Mouse (Mus musculus) midbrain, embryonic 11.5 days (tissue): ENCODE data around the gene Mrpl20. TPM values are rescaled to one million over a fixed set of nuclear protein-coding genes. Genes with fewer than 3 reads are reported as not detected.

Source experiments
- ATAC-seq: fragments of 200-750 bp; cut with Nextera tagmentation; 2 replicates; pipeline ENCODE4 v1.8.0; 2017; ENCODE audit warnings: moderate TSS enrichment, moderate library complexity; ENCODE audit not compliant: low FRiP score
- DNase-seq: peaks from one replicate; pipeline ENCODE4 v3.0.0; 2015; ENCODE audit warnings: low spot score; ENCODE audit errors: missing footprints
- H3K27ac ChIP-seq: fragments of 300-500 bp; sonication (generic); 2 replicates; pipeline ENCODE4 v1.5.1; 2014; ENCODE audit warnings: low read depth, low read length
- H3K27me3 ChIP-seq: fragments of 300-500 bp; sonication (generic); 2 replicates; pipeline ENCODE4 v1.6.1; 2014; ENCODE audit warnings: mild to moderate bottlenecking, low read length, moderate library complexity, mixed read lengths; ENCODE audit not compliant: control insufficient read depth, insufficient read depth
- H3K36me3 ChIP-seq: fragments of 300-500 bp; sonication (generic); 2 replicates; pipeline ENCODE4 v1.6.1; 2014; ENCODE audit warnings: mild to moderate bottlenecking, low read length, moderate library complexity, mixed read lengths; ENCODE audit not compliant: control insufficient read depth, insufficient read depth
- H3K4me1 ChIP-seq: fragments of 300-500 bp; sonication (generic); 2 replicates; pipeline ENCODE4 v1.6.1; 2014; ENCODE audit warnings: low read length; ENCODE audit not compliant: control insufficient read depth, insufficient read depth
- H3K4me2 ChIP-seq: fragments of 300-500 bp; sonication (generic); 2 replicates; pipeline ENCODE4 v1.6.1; 2014; ENCODE audit warnings: mild to moderate bottlenecking, moderate library complexity
- H3K4me3 ChIP-seq: fragments of 300-500 bp; sonication (generic); 2 replicates; pipeline ENCODE4 v1.5.1; 2014; ENCODE audit warnings: low read depth, low read length
- H3K9ac ChIP-seq: fragments of 300-500 bp; sonication (generic); 2 replicates; pipeline ENCODE4 v1.6.1; 2014; ENCODE audit warnings: low read length
- H3K9me3 ChIP-seq: fragments of 300-500 bp; sonication (generic); 2 replicates; pipeline ENCODE4 v1.6.1; 2016; ENCODE audit warnings: low read length; ENCODE audit not compliant: control insufficient read depth
- WGBS: fragments of 180-500 bp; shearing (Covaris S2); extraction: QIAGEN DNeasy Blood & Tissue Kit; methylation state at CpG from one replicate; pipeline ENCODE4 v1.1.7; 2014; 5-methylcytosine and 5-hydroxymethylcytosine counted together
- polyA plus RNA-seq: library from polyadenylated mRNA; unstranded; fragments of >200 nt; fragmentation: Nextera tagmentation; extraction: Ambion mirVana; gene quantifications from 2 replicates; pipeline ENCODE4 v1.2.1, GENCODE M21; 2014

Gene Mrpl20
- polyA plus RNA-seq, 1 experiment from 2014 or later = 243 TPM

DNA sequence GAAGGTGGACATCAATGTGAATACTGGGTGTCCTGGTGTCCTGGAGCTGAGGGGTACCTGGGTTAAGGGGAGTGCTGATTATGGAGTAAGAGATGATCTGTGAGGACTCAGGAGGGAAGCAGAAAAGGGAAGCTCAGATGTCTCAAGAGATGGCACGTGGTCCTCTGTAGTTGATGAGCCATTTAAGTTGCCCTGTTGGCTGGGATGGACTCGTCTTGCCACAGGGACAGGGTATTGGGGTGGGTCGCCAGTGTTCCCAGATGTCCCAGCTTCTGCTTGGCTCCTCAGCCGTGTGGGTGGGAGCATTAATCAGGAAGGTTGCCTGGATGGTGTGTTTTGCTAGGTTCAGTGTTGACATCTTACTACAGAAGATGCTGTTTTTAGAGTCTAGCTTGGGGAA is 30.6 kb downstream of the Mrpl20 start:
- Histone ChIP-seq H3K27me3 (no peaks in the 10 kb centered on the region), H3K4me1 (peaks cover 8% of the 10 kb centered on the region), H3K4me3 (no peak overlapping the region), H3K4me2 (no peak overlapping the region), H3K9me3 (no peaks in the 10 kb centered on the region), H3K27ac (no peak overlapping the region), H3K36me3 (peaks cover 3% of the 10 kb centered on the region; the same call in 1 of the 2 replicates), H3K9ac (no peak overlapping the region)
- 86% methylated on average over 4 of the region's 4 CpGs for WGBS
- DNase-seq = no peak
- no peak for ATAC-seq

DNA sequence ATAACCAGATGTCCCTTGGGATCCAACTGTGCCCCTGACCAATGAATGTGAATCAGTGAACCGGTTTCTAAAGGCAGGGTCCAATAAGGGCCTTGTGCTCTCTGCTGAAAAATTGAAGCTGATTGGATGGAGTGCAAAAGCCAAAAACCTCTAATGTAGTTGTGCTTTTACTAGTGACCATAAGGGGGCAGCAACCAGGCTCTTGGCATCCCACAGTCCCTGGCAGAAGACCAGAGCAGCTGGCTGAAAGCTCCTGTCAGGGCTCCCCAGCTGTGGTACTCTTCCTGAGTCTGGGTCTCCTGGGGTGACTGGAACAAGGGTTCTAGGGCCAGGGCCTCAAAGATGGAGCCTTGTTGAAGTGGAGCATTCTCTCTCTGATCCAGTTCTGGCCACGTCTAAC is 31.2 kb downstream of the Mrpl20 start:
- no peak overlapping the region for H3K9ac ChIP-seq
- no peaks in the 10 kb centered on the region for H3K9me3 ChIP-seq
- no peaks in the 10 kb centered on the region for H3K27me3 ChIP-seq
- no peak overlapping the region for H3K27ac ChIP-seq
- no peak overlapping the region for H3K4me3 ChIP-seq
- H3K4me1 ChIP-seq = peaks cover 8% of the 10 kb centered on the region
- WGBS = 47% methylated on average over 2 of the region's 2 CpGs
- H3K36me3 ChIP-seq = peaks cover 3% of the 10 kb centered on the region; the same call in 1 of the 2 replicates
- H3K4me2 ChIP-seq = no peak overlapping the region
- DNase-seq (peak; percentile 93), ATAC-seq (peak; percentile 20; the same call in 1 of the 2 replicates)

DNA sequence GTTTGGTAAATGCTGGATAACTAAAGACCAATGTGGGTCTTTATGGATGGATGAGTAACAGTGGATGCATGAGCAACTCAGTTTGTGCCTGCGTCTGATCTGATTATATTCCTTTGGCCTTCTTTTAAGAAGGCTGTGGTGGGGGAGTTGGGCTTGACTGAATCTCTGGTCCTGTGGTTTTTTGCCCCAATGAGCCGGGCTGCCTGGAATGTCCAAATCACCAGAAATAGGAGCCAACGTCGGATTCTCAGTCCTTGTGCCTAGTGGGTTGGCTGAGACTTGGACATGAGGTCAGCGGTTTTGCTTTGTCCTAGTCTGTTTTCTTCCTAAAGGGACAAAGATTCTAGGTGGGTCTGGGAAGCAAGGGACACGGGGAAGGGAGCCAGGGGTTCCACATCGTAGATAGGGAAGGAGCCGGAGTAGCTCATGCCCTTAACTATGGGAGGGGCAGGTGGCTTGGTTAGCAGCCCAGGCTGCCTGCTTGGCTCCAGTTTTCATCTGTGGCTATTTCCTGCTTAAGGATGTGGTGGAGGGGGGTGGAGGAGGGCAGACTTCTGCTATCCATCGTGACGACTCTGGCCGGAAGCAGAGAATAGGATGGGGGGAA is 34.8 kb downstream of the Mrpl20 start:
- DNase-seq (no peak), ATAC-seq (no peak)
- Histone ChIP-seq H3K4me3 (no peak overlapping the region), H3K36me3 (peaks cover 3% of the 10 kb centered on the region; the same call in 1 of the 2 replicates), H3K9ac (no peak overlapping the region), H3K27me3 (peaks cover 7% of the 10 kb centered on the region; the same call in 1 of the 2 replicates), H3K4me2 (no peak overlapping the region), H3K9me3 (no peaks in the 10 kb centered on the region), H3K27ac (no peak overlapping the region), H3K4me1 (peaks cover 23% of the 10 kb centered on the region)
- 86% methylated on average over 11 of the region's 11 CpGs for WGBS

DNA sequence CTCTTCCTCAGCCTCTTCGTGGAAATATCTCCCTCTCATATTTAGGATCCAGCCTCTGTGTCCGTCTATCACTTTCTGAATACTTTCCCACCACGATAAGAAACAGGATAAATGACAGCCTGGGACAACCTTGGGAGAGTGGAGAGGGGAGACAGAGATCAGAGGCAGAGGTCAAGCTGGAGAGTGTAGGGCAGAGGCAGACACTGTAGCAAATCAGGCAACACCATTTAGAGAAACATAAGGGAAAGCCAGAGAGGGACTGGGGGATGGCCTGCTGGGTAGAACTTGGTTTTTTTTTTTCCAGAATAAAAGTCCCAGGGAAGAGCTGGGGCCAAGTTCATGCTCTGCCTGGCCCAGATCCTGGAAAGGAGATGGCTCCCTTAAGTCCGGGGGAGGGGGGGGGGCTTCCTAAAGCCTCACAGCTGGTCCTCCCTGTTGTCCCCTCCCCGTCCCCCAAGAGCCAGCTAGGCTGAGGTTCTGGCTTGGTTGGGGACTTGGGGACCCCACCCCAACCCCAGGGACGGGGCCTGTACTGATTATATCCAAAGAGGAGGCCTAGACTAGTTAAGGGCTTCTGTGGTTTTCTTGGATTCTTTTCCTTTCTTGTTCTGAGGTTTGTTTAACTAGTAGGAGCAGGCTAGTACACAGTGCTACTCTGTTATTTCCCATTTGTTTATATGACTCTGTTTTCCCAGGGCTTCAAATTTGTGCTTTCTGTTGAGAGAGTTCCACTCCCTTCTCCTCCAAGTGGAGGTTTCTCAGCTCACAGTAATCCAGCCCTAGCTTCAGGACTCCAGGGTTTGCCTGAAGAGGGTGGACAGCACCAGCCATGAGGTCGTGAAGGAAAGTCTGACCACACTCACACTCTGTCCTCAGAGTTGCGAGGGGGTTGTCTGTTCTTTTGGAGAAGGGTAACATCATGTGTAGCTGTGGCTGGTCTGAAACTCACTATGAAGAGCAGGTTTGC is 35.8 kb downstream of the Mrpl20 start:
- Histone ChIP-seq H3K9ac (no peak overlapping the region; the same call in 1 of the 2 replicates), H3K36me3 (no peaks in the 10 kb centered on the region), H3K4me3 (no peak overlapping the region), H3K27ac (no peak overlapping the region), H3K9me3 (no peaks in the 10 kb centered on the region), H3K27me3 (peaks cover 7% of the 10 kb centered on the region; the same call in 1 of the 2 replicates), H3K4me2 (no peak overlapping the region), H3K4me1 (peaks cover 22% of the 10 kb centered on the region)
- DNase-seq = no peak
- ATAC-seq = no peak
- WGBS = 59% methylated on average over 8 of the region's 8 CpGs

DNA sequence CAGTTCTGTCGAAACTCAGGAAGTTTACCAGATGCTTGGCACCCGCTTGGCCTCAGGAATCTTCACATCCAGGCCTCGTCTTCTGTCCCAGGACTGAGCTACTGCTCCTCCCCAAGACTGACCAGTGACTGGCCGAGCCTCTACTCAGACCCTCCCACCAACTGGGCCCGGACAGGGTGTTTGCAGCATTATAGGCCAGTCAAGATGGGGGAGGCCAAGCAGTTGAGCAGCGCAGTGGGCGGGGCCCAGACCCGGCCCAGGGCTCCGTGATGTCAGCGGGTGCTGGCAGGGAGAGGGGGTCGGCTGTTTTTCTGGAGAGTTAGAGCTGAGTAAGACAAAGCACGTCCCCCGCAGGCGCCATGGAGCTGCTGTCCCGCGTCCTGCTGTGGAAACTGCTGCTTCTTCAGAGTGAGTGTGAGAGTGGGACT is 36.8 kb downstream of the Mrpl20 start, which contains the start of gene Mxra8:
TSS of gene Mxra8 (plus strand) at position 198 of the 428 bp plus-strand sequence.
- no peaks in the 10 kb centered on the region for H3K9me3 ChIP-seq
- peak within 1 kb of the TSS; percentile 48 for H3K27ac ChIP-seq
- peak within 1 kb of the TSS; percentile 39 for H3K4me3 ChIP-seq
- peak; percentile 95 for DNase-seq
- peak within 1 kb of the TSS; percentile 76 for H3K4me2 ChIP-seq
- peaks cover 7% of the 10 kb centered on the region; the same call in 1 of the 2 replicates for H3K27me3 ChIP-seq
- WGBS = 2% methylated on average over 16 of the region's 16 CpGs
- H3K36me3 ChIP-seq = no peaks in the 10 kb centered on the region
- peaks cover 22% of the 10 kb centered on the region for H3K4me1 ChIP-seq
- peak; percentile 91 for ATAC-seq
- H3K9ac ChIP-seq = peak within 1 kb of the TSS; percentile 73

DNA sequence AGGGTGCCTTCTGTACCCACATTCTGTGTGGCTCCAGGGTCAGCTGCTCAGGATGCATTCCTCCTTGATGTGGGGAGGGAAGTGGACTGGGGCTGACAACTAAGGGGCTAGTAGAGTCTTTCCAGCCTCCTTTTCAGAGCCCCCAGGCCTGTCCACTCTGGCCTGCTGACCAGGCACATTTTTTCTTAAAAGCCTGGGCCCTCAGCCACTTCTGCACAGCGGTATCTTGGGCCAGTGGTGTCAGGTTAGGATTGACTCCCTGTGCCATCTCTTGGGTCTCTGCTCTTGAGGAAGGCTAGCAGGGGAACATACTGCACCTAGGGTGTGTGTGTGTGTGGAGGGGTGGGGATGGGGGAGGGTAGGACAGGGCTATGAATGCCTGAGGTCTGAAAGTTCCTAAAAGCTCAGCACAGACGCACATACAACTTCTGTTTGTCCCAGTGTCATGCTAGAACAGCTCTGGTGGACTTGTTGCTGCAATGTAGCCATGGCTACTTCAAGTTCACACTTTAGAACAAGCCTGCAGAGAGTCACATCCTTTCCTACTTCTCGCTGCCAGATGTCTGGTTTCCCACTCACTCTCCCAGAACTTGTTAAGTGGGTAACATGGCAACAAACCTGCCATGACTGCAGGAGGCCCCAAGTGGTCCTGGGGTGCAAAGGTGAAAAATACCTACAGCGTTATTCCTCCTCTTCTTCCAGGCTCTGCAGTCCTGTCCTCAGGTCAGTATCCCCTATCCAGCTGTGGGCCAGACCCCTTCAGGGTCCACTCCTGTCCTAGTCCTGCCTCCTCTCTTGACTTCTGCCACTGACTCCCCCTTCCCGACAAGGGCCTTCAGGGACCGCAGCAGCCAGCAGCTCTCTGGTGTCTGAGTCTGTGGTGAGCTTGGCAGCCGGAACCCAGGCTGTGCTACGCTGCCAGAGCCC is 37.7 kb downstream of the Mrpl20 start:
- peak overlapping the region; percentile 48; the same call in 1 of the 2 replicates for H3K27ac ChIP-seq
- peak overlapping the region; percentile 73 for H3K9ac ChIP-seq
- H3K4me1 ChIP-seq = peaks cover 22% of the 10 kb centered on the region
- peak overlapping the region; percentile 76 for H3K4me2 ChIP-seq
- H3K4me3 ChIP-seq = peak overlapping the region; percentile 39
- 9% methylated on average over 8 of the region's 8 CpGs for WGBS
- no peaks in the 10 kb centered on the region for H3K36me3 ChIP-seq
- no peaks in the 10 kb centered on the region for H3K9me3 ChIP-seq
- ATAC-seq (peak; percentile 9), DNase-seq (peak; percentile 90)
- H3K27me3 ChIP-seq = peaks cover 7% of the 10 kb centered on the region; the same call in 1 of the 2 replicates

DNA sequence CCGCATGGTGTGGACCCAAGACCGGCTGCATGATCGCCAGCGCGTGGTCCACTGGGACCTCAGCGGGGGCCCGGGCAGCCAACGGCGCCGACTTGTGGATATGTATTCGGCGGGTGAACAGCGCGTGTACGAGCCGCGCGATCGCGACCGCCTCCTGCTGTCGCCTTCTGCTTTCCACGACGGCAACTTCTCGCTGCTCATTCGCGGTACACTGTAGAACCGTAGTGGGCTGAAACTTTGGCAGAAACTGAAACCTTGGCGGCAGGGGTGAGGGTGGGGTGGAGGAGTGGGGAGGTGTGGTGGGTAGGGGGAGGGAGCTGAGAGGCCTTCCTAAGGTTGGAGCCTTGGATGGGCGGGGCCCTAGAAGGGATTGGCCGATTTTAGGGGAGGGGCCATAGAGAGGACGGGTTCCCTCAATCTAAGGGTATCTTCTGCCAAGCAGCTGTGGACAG is 38.4 kb downstream of the Mrpl20 start:
- no peaks in the 10 kb centered on the region for H3K9me3 ChIP-seq
- ATAC-seq (peak; percentile 54), DNase-seq (peak; percentile 92)
- no peaks in the 10 kb centered on the region for H3K36me3 ChIP-seq
- WGBS = under 1% methylated on average over 32 of the region's 32 CpGs
- peaks cover 7% of the 10 kb centered on the region; the same call in 1 of the 2 replicates for H3K27me3 ChIP-seq
- peak overlapping the region; percentile 39 for H3K4me3 ChIP-seq
- H3K27ac ChIP-seq = no peak overlapping the region
- peaks cover 22% of the 10 kb centered on the region for H3K4me1 ChIP-seq
- H3K9ac ChIP-seq = peak overlapping the region; percentile 73
- H3K4me2 ChIP-seq = peak overlapping the region; percentile 76

DNA sequence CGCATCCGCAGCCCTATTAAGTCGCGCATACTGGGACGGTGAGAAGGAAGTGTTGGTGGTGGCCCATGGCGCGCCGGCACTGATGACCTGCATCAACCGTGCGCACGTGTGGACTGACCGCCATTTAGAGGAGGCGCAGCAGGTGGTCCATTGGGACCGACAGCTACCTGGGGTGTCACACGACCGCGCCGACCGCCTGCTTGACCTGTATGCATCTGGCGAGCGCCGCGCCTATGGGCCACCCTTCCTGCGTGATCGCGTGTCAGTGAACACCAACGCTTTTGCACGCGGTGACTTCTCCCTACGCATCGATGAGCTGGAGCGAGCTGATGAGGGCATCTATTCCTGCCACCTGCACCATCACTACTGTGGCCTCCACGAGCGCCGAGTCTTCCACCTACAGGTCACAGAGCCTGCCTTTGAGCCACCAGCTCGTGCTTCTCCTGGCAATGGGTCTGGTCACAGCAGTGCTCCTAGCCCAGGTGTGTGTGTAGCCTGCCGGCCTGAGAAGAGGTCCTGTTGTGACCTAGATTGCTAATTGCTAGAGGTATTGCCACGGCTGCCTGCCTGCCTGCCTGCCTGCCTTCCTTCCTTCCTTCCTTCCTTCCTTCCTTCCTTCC is 39.1 kb downstream of the Mrpl20 start:
- peaks cover 26% of the 10 kb centered on the region for H3K4me1 ChIP-seq
- no peak overlapping the region for H3K27ac ChIP-seq
- H3K9me3 ChIP-seq = no peaks in the 10 kb centered on the region
- no peak overlapping the region for H3K9ac ChIP-seq
- ATAC-seq (no peak), DNase-seq (no peak)
- peaks cover 7% of the 10 kb centered on the region; the same call in 1 of the 2 replicates for H3K27me3 ChIP-seq
- H3K36me3 ChIP-seq = no peaks in the 10 kb centered on the region
- peak overlapping the region; percentile 76 for H3K4me2 ChIP-seq
- WGBS = 37% methylated on average over 37 of the region's 38 CpGs
- H3K4me3 ChIP-seq = 0 out of 2 replicates have a peak overlapping the region, but pooled peaks have one; percentile 39
